Mouse (Mus musculus) cerebellum, adult 11-12 months (tissue): ENCODE data around the gene Notch2.

ENCODE experiments used
- DNase-seq: peaks from one replicate; pipeline ENCODE4 v3.0.0; 2022

The Notch2 gene

DNA sequence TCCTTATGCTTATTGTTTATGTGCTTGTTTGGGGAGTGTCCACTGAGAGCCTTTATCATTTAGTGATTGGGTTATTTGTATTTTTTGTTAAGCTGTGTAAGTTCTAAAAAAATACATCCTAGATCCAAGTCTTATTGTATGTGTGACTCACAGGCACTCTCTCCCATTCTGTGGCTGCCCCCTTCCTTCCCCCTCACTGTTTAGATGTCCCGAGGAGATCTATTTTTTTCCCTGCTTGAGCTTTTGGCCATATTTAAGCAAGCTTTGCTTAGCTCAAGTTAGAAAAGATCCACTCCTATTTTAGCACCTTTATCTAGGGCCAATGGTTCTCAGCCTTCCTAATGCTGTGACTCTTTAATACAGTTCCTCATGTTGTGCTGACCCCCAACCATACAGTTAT lies 65.5 kb downstream of the Notch2 start:
- no peak for DNase-seq

DNA sequence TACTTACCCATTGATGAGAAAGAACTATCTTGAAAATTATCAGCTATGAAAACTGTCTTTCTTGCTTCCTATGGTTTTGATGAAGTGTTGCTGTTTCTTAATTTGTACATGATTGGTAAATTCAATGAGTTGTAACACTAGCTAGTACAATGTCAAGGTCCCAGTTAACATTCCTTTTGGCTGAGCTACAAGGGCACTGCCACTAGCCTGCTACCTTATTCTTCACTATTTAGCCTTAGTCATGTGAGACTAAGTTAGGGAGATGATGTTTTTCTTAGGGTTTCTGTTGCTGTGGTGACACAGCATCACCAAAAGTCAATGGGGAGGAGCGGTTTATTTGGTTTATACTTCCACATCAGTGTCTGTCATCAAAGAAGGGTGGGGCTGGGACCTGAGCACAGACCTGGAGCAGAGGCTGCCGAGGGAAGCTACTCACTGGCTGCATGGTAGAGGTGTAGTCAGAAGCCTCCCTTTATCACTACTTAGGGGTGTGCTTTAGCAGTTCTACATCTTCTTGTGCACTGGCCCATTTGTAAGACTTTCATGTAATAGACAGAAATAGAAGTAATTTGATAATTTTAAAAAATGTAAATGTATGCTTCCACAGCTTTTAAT lies 66.4 kb downstream of the Notch2 start:
- no peak for DNase-seq

DNA sequence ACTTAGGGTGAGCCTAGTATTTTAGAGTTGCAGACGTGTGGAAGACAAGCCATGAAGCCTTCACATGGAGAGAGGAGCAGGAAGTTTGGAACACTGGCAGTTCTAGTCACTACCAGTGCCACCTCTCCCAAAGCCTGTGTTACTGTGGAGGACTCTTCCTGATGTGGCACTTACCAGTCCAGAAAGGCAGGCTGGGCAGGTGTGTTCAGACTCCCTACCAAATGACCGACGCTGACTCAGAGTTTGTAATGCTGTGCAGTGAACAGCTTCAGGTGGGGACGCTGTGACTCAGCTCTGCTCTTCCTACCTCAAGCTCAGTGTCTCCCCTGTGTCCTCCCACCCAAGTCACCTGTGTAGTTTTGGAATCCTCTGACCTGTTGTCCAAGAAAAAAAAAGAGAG lies 67.3 kb downstream of the Notch2 start:
- no peak for DNase-seq

DNA sequence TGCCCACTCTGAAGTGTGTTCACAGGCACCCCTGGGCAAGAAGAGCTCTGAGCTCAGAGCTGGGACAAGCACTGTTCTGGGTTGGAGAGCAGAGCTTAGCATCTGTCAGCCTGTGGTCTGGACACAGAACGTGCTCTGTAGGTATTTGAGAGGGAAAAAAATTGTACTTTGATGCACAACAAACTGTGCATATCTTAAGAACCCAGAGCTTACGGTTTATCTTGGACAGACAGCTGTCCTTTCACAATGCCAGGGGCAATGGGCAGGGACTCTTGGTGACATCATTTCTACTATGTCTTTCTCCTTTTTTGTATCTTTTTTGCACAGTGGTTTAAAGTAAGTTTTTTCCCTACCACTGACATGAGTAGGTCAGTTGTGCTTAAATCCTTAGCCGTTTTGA lies 68.9 kb downstream of the Notch2 start:
- DNase-seq = no peak

DNA sequence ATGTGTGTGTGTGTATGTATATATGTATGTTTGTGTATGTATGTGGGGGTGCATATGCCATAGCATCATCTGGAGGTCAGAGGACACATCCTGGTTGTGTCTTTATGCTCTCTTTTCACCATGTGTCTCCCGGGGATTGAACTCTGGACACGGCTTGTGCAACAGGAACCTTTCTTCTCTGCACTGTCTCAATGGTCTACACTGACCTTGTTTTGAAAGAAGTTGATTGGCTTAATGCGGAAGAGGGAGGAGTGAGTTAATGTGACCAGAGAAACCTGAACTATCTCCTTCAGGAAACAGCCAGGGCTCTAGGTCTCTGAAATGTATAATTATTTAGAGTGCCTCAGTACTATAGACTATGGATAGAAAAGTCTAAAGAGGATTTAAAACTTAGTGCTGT lies 69.6 kb downstream of the Notch2 start:
- DNase-seq = no peak

DNA sequence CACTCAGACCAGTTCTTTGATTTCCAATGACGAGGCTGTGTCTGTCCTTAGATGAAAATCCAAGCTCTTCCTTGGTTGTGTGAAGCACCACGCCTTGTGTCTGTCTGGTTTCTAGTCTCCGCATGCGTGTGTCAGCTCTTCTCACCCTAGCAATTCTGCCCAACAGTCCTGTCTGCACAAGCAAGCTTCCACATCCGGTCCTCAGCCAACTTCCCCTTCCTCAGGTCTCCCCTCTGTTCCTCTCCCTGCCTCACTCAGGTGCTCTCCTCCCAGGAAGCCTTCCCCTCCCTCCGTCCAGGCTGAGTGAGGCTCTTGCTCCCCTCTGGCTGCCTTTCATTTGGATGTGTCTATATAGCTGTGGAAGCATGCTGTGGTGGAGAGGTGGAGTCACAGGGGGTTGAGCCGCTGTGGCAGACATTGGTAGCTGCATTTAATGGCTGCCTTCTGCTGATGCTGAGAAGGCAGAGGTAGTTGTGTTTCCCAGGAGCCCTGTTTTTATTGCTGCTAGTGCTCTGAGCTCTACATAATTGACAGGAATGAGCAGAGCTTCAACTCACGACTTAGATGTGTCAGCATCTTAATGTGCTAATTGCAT lies 70.8 kb downstream of the Notch2 start:
- DNase-seq = no peak

DNA sequence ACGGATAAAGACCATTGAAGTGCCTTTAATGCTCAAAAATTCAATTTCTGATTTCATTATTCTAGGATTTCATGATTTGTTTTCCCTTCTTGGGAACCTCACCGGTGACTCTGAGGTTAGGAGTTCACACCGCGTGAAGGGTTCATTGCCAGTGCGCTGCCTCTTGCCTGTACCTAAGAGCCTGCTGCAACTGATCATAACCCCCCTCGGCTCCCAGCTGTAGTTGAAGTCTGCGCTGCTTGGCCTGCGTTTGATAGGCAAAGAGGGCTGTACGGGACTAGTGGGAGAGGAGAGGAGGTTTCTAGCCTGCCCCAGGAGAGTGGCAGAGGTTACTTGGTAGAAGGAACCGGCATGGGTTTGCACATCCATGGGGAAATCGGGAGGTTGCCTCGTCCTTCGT lies 71.5 kb downstream of the Notch2 start:
- DNase-seq = no peak

DNA sequence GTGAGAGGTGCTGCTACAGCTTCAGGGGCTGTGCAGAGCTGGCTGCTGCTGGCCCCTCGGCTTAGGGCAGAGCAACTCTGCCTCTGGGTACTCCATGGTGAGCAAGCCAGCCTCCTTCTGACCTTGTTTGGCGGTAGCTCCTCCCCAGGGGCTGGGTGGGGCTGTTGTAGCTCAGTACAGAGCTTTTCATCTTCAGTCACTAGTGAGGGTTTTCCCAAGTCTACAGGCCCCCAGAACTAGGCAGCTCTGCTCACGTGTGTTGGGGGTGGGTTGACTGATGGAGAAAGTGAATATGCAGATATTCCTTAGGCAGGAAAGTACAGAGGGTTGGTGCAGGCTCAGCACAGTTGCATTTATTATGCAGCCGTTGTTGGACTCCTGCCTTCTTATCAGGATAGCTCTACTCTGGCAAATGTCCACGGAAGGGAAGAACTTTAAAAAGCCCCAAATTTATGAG lies 72.5 kb downstream of the Notch2 start:
- no peak for DNase-seq

DNA sequence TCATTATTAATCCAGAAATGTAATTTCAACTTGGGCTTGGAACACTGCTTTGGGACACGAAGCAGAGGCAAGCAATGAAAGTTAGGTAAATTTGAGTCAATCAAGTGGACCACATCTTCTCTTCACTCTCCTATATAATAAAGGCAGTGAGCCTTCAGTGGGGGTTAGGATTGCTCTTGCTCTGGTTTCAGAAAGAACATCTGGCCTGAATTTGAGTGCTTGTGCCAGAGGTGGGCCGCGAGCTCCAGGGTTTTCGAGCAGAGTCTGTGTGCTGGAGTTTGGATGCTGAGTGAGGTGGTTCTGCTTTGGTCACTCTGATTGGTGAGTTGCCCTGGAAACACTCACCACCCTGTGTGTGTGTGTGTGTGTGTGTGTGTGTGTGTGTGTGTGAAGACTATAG lies 73.1 kb downstream of the Notch2 start:
- DNase-seq = no peak

DNA sequence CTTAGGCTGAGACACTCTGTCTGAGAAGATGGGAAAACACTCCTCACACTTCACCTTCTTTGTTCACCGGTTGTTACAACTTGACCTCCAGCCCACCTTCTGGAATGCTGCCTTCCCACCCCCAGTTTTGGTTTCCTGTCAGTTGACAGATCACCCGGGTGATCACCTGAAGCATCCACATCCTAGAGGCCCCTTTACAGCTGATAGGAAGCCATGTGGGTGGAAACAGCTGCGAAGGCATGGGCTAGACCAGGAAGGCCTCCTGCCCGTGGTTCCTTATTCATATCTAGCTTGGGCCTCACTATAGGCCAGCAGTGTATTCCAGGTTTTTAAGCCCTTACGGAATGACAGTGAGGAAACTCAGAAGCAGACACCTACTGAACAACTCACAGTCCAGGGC lies 73.5 kb downstream of the Notch2 start:
- DNase-seq = no peak

DNA sequence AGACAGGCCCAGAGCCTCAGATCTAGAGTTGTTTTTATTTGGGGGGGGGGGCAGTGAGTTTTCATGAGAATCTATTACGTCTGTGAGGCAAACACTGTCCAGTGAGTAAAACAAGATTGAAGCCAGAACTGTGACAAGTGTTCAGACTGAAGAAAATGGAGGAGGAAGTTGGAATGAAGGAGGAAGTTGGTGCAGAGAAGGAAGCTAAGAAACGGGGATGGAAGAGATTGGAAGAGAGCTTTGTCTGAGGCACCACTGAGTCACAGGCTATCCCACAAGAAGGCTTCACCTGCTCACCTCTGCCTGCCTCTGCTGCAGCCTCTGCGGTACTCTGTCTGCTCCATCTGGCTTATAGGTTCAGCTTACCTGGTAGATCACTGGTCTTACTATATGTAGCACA lies 74.2 kb downstream of the Notch2 start:
- DNase-seq = no peak

DNA sequence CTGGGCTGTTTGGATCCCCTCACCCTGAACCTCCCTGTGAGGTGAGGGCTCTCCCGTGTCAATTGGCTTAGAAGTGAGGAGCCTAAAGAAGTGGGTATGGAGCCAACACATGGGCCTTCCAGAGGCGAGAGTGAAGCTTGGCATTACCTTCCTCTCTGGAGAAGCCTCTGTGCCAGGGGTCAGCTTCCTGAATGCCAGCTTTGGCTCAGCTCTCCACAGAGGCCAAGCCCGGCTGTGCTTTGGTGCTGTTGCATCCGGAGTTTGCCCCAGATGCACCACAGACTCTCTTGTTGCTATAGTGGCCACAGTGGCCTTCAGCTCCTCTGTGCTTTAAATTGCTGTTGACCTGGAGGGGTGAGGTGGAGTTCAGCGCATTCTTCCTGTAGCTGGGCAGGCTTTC lies 76.4 kb downstream of the Notch2 start:
- no peak for DNase-seq

DNA sequence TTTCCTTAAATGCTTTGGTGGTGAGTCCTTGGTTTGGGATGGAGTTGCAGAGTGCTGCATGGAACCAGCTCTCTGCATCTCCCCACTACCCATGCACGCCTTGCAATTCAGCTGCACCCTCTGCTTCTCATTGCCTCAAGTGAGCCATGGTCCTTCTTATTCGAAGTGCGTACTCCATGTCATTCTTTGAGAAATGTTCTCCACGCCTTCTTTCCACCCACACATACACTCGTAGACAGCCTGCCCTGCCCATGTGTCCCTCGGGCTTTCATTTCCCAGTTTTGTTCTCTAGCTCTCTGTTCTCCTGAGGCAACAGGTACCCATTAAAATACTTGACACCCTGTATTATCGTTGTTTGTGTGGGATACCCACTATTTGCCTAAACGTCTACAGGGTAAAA lies 76.8 kb downstream of the Notch2 start:
- DNase-seq = no peak

DNA sequence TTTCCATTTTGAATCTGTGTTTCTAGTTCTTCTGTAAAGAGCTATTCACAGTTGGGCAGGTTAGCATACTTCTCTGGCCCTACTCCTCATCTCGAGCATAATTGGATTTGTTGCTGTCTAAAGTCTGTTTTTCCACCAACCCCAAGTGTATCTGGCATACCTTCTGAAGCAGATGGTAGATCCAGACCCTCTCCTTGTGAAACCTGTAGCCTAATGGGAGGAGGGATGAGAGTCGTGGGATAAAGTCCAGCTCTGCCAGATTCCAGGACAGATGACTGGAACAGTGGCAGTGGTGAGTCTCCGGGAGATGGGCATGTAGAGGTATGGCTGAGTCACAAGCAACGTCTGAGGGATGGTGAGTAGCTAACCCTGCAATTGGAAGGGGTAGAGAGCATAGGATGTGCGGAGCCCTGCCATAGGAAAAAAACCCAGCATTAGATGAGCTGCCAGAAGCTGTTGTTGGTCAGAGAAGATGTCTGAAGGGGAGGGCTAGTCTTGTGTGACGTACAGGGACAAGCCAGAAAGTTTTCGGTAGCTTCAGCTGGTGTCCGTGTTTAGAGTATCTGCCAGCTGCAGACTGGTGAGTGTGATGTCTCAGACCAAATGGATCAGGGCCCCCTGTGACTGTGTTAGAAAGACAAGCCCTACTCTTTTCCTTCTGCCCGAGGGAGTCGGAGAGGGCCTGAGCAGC lies 79.5 kb downstream of the Notch2 start:
- no peak for DNase-seq

DNA sequence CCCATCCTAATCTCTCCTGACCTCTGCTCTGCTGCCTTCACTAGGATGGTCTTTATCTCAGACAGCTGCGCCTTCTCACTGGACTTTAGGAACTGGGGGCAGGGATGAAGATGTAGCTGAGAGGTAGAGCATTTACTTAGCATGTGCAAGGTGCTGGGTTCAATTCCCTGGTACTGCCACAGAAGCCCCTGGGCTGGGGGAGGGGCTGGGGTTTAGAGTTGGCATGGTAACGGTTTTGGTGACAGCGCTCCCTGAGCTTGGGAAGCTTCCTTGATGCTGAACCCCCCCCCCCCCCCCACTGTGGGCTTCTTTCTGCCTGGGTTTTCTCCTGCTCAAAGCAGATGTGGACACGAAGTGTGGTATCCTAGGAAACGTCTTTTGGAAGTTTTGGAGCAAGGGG lies 80.6 kb downstream of the Notch2 start:
- no peak for DNase-seq

DNA sequence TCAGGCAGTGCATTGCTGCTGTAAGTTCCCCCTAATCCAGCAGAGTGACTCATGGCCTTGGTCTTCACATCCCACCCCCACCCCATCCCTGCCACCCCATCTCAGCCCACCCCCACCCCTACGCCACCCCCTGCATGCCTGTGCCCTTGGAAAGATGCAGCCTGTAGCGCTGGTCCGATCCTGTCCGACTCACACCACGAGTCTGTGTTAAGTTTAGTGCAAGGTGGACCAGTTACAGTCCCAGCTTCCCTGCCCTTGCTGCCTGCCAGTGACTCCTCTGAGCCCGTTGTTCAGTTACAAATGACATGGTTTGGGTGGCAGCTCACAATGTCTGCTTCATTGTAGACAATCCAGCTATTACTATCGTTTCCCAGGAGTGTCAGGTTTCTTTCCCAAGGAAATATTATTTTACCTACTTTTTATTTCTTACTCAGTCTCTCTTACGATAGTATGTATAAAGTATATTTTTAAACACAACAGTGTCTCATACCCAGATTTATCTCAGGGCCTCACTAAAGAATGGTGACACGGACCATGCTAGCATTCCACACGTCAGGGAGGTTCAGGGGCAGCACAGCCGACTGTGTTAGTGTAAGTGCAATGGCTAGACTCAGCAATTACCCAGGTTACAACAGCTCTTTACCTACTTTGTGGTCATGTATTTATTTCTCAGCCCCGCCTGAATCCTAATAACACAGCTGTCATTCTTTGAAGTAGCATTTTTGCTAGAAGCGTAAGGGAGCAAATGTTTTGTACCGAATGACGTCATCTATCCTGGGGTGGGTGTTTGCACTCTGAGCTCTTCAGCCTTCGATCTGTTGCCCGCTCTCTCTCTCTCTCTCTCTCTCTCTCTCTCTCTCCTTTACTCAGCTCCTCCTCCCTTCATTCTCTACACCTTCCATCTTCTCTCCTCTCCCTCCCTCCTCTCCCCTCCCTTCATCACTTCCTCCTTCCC lies 81.6 kb downstream of the Notch2 start:
- no peak for DNase-seq

DNA sequence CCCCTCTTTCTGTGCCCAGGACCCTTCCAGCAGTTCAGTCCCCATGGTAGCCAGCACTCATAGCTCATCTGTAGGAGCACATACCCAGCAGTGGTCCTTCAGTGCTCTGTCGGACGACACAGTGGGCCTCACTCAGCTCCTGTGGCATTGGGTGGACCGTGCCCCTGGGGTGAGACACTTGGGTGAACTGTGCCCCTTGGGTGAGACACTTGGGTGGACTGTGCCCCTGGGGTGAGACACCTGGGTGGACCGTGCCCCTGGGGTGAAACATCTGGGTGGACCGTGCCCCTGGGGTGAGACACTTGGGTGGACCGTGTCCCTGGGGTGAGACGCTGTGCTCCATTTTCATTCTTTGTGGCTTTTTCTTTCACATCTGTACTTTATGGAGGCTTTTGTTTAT lies 83.7 kb downstream of the Notch2 start:
- no peak for DNase-seq

DNA sequence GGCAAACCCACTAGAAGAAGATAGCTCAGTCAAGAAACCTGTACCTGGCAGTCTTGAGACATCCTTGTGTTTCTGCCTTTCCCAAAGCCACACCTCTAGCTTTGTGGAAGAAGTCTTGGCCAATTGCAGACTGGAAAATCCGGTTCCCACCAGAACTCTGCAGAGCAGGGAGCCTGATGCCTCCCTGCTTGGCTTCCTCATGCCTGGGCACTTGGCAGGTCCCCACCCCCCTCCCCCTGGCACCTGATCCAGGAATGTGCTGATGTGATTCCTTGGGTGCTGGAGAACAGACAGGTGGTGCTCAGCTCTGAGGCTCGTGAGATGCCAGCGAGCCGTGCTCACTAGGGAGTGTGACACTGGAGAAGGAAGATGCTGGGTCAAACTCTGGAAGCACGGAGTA lies 85.3 kb downstream of the Notch2 start:
- DNase-seq = no peak

DNA sequence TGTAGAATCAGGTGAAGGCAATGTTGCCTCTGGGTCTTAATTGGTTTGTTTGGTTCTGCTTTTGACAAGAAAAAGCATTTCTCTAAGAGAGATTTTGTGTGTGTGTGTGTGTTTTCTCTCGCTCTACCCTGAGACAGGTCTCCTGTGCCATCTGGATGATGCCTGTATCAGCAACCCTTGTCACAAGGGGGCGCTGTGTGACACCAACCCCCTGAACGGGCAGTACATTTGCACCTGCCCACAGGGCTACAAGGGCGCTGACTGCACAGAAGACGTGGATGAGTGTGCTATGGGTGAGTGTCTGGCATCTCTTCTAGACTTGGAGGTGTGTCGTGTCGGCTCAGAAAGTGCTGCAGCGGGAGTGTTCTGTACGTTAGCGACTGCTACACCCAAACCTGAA lies 86.0 kb downstream of the Notch2 start:
- no peak for DNase-seq

DNA sequence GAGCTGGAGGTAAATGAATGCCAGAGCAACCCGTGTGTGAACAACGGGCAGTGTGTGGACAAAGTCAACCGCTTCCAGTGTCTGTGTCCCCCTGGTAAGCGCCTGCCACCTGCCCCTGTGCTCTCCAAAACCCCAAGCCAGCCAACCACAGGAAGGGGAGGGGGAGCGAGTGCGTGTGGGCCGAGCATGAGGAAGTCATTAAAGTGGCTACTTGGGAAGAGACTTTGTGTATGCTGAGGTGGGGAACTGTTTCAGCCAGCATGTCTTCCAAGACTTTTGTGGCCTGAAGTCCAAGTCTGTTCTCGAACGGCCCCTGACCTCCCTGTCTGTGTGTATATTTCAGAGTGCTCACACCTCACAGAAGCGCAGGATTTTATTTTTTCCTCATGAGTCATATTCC lies 88.2 kb downstream of the Notch2 start:
- no peak for DNase-seq

DNA sequence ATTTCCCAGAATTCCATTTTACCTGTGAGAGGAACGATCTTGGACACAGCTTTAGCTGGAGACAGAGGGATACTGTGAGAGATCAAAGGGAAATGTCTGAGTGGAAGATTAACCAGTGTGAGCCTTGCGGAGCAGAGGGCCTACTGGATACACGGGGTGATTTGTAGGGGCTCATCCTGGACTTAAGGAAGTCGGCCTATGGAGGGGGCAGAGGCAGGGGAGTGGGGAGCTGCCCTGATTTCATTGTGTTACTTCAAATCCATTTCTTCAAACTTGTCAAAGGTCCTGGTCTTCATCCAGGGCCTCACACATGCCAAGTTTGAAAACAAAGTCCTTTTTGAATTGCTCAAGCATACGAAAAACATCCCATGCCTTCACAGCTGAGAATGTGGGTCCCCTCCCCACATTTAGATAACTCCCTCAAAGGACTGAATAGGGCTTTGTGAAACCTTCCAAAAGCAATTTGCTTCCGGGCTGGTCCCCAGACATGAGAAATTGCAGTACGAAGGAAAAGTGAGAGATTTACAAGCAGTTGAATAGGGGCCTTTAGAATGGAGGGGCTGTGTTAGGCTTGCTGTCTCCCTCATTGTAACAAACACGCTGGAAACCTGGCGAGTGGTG lies 91.6 kb downstream of the Notch2 start:
- no peak for DNase-seq

DNA sequence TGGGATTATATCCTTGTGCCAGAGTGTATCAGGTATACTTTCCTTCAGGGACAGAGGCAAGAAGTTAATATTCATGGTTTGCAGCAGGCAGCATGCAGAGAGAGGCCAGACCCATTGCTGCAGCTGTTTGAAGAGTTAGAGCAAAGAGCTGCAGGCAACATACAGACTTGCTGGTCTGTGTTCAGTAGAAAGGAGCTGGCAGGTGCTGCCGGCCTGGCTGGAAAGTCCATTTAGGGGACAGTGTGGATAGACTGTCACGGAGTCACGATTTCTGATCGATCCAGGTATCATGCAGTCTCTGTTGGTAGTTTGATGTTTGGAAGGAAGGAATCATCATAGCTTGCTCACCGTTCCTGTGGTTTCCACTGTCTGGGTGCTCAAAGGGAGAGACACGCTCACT lies 92.2 kb downstream of the Notch2 start:
- DNase-seq = no peak

DNA sequence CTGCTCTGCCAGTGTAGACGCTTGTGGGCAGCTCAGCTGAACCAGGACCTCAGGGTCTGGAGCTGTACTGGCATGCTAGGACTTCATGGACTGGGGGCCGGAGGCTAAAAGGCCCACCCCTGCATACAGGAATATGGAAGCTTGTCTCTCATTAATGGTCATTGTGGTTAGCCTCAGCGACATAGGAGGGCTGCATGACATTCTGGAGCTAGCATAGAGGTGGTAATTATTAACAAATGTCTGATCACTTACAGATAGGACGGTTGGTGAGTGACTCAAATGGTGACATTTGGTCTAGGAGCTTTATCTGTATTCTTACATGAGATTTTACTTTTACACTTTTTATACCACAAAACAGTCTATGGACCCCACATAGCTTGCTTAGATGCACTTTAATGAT lies 92.8 kb downstream of the Notch2 start:
- no peak for DNase-seq
